Mouse (Mus musculus): ENCODE measurements around the gene Col9a1. TPM values are rescaled to one million over a fixed set of nuclear protein-coding genes. Genes with fewer than 3 reads are reported as not detected.

Gene Col9a1
- polyA plus RNA-seq, 1 experiment = 0.04 TPM

- DNase-seq (ENCODE audit: low read depth, low spot score) = no peak
- 78% methylated on average over 9 of the region's 9 CpGs for WGBS
These were observed 34.4 kb downstream of the Col9a1 start for GRCm38 (mm10) chr1:24211621-24212385.

GRCm38 (mm10) chr1:24219041-24219440, 41.6 kb downstream of the Col9a1 start:
- no peak for DNase-seq (ENCODE audit: low read depth, low spot score)
- 36% methylated on average over 6 of the region's 6 CpGs for WGBS

GRCm38 (mm10) chr1:24222231-24222630, 44.8 kb downstream of the Col9a1 start:
- 91% methylated on average over 2 of the region's 2 CpGs for WGBS
- no peak for DNase-seq (ENCODE audit: low read depth, low spot score)

DNA sequence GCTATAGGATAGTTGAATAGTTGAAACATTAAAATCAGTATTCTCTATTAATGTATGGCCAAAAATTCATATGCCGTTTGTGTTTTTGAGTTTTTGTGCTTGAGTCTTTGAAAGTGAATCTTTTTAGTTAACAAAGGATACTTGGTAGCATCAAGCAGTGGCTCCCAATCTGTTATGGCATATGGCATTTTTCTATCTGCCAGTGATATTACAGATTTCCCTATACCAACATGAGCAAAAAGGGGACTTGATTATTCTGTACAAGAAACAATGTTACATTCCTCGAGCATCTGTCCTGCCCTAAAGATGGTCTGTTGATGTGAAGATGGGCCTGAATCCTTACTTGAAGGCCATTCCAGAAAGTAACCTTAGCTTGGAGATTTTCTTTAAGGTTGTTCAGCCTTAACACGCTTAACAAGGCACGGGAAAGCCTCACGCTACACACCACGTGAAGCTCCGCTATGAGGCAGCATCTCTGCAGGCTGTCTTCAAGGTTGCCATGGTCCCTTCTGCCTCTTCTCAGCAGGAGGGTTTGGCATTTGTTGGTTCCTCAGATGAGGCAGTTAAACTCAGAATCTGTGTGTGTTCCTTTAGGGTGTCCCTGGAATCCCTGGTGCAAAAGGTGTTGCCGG, 45.7 kb downstream of the Col9a1 start:
- DNase-seq (ENCODE audit: low read depth, low spot score) = no peak
- WGBS = 91% methylated on average over 8 of the region's 8 CpGs

DNA sequence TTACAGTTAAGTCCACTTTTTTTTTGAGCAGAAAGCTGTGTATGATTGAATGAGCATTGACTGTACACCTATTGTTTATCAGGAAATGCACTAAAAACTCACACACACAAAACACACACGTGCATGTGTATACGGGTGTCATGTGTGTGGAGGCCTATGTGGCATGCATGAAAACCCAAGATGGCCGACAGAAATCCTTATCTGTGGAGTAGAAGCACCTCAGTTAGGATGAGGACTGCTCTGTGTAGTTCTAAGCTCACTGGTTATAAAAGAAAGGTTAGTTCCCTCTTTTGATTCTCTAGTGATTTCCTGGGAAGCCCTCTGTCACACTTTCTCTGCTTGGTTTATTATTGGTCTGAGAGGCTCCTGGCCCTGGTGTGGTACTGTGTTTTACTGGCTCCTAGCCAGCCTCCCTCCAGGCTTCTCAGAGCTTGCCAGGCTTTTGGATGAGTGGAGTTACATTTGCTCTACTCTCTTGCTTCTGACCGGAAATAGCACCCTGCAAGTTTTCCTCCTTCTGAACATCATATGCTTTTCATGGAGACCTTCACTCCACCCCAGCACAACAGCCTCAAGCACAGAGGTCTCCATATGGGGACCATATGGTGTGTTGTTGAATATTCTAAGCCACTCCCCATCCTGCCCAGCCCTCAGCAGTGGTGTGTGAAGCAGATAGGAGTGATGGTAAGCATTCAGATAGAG, 48.6 kb downstream of the Col9a1 start:
- 77% methylated on average over 4 of the region's 4 CpGs for WGBS
- no peak for DNase-seq (ENCODE audit: low read depth, low spot score)

- DNase-seq (ENCODE audit: low read depth, low spot score) = no peak
- 75% methylated on average over 6 of the region's 6 CpGs for WGBS
These were observed 49.7 kb downstream of the Col9a1 start for GRCm38 (mm10) chr1:24226941-24227711.

DNA sequence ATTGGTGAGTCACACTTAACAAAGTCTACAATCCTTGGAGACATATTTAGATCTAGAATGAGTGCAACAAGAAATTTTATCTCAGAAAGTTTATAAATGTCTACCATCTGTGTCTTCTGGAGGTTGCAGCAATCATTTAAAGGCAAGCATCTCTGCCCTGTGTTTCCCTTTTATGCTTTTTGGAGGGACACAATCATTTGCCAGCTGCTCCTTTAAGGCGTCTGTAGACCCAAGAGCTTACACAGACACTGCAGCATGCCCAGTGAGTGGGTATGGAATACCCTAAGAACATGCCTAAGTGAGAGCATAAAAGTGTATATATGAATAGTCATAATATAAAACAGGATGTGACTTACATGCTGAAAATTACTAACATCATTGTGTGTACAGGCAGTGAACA, 52.1 kb downstream of the Col9a1 start:
- WGBS = 89% methylated on average over 1 of the region's 1 CpGs

GRCm38 (mm10) chr1:24230428-24230827, 53.0 kb downstream of the Col9a1 start:
- 16% methylated on average over 8 of the region's 8 CpGs for WGBS
- DNase-seq (ENCODE audit: low read depth, low spot score) = no peak

More for the DNA sequence above, 52.1 kb downstream of the Col9a1 start:
- DNase-seq (ENCODE audit: low read depth, low spot score) = no peak

- DNase-seq (ENCODE audit: low read depth, low spot score) = no peak
- WGBS = 47% methylated on average over 3 of the region's 3 CpGs
These were observed 54.3 kb downstream of the Col9a1 start for GRCm38 (mm10) chr1:24231504-24232270.

DNA sequence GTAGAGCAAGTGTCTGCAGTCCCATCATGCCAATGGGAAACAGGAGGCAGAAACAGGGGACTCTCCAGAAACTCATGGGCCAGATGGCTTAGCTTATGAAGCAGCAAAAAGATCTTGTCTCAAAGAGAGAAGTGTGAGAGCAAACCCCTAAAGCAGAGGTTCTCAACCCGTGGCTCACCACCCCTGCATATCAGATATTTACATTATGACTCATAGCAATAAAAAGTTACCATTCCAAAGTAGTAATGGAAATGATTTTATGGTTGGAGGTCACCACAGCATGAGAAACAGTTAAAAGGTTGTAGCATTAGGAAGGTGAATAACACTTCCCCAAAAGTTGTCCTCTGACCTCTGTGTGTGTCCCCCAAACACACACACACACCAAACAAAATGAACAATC, 58.9 kb downstream of the Col9a1 start:
- DNase-seq (ENCODE audit: low read depth, low spot score) = no peak
- 9% methylated on average over 1 of the region's 1 CpGs for WGBS

- DNase-seq (ENCODE audit: low read depth, low spot score) = no peak
- 84% methylated on average over 8 of the region's 8 CpGs for WGBS
These were observed 62.8 kb downstream of the Col9a1 start for GRCm38 (mm10) chr1:24240039-24240691.

GRCm38 (mm10) chr1:24244931-24245330, 67.5 kb downstream of the Col9a1 start:
- no peak for DNase-seq (ENCODE audit: low read depth, low spot score)
- 70% methylated on average over 10 of the region's 10 CpGs for WGBS

- 73% methylated on average over 13 of the region's 13 CpGs for WGBS
- DNase-seq (ENCODE audit: low read depth, low spot score) = no peak
These were observed 68.4 kb downstream of the Col9a1 start for GRCm38 (mm10) chr1:24245700-24246375.

DNA sequence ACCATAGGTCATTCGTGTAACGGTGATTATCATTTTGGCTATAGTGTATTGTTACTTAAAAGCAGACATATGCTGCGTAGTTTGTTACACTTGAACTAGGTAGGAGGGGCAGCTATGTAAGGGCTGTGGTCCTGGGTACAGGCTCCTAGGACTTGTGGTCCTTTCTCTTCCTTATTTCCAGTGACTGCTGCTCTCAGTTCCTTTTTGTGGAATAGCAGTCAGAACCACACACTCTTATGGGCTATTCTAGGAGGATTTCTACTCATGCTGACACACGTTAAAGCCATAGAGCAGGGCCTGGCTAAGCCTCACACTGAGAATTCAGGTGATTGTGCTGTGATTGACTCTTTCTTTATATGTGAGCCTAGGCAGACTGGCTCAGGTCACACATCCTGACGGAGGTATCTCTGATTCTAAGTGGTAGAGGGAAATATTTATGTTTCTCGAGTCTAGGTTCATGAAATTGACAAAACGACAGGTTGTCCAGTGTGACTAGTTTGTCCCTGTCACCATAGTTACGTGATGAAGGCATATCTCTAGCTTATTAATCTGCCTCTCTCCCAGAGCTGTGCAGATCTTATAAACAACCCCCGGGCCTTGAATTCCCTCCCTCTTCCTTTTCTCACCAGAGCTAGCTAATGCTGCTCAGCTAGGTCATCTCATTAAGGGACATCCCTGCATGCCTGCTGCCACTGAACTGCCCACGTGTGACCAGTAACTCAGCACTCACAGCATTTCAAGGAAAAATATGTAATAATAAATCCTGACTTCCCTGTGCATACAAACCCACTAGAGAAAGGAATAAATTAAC, 71.1 kb downstream of the Col9a1 start:
- WGBS = 73% methylated on average over 10 of the region's 10 CpGs
- DNase-seq (ENCODE audit: low read depth, low spot score) = no peak

- DNase-seq (ENCODE audit: low read depth, low spot score) = no peak
- WGBS = 47% methylated on average over 3 of the region's 3 CpGs
These were observed 71.8 kb downstream of the Col9a1 start for GRCm38 (mm10) chr1:24249105-24249664.

DNA sequence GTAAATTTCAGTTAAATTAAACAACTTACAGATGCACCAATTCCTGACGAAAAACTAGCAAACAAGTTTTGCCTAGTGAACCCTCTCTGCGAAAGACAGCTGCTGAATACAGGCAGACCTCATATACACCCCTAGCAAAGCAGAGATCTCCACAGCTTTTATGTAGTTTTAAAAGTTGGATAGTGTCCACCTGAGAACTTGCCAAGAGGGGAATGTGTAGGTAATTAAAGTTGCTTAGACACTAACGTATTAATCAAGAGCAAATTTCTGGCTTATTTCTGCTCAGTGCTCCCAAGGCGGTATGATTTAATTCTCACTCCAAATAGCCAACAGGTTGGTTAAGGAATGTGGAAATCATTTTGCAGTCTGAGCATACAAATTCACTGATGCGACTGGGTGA, 80.6 kb downstream of the Col9a1 start:
- no peak for DNase-seq (ENCODE audit: low read depth, low spot score)
- WGBS = 58% methylated on average over 5 of the region's 5 CpGs

DNA sequence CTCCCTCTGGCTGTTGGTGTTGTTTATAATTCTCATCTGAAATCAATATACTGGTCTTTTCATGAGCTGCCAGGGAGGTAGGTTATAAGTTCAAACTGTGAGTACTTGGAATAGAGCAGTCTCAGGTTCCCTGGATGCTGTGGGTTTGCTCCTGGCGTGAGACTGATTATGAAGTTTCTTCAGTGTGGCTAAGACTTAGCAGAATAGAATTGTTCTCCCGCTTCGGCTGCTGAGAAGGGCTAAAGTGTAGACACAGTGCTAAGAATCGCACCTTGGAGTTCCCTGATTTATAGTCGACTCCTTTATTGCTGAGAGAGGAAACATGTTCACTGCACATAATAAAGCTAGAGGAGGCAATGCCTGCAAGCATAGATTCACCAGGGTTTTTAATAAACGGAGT, 82.0 kb downstream of the Col9a1 start:
- DNase-seq (ENCODE audit: low read depth, low spot score) = no peak
- 45% methylated on average over 6 of the region's 6 CpGs for WGBS
